Mouse (Mus musculus): ENCODE measurements around the gene Chd8. TPM values are rescaled to one million over a fixed set of nuclear protein-coding genes. Genes with fewer than 3 reads are reported as not detected.

Gene Chd8
- polyA plus RNA-seq, 1 experiment from 2014 or later = 17.6 TPM

DNA sequence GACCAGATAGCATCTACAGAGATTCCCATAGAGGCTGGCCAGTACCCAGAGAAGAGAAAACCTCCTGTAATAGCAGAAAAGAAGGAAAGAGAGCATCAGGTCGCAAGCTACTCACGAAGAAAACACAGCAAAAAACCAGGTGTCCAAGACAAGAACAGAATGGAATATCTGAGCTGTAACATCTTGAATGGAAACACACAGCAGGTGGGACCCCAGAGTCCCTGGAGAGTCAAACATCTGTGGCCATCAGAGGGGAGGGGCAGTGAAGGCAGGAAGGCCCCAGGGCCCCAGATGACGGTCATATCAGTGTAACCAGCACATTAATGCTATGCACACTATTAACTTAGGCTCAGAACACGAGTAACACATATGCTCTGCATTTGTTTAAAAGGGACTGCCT, 107.7 kb downstream of the Chd8 start:
- Histone ChIP-seq H3K4me1 (no peaks in the 10 kb centered on the region), H3K36me3 (no peaks in the 10 kb centered on the region)
- no peak for ATAC-seq (ENCODE audit: extremely low read depth, insufficient number of reproducible peaks, low FRiP score, low TSS enrichment)

More for the DNA sequence above, 107.7 kb downstream of the Chd8 start:
- no peak overlapping the region for H3K27ac ChIP-seq (replicated peaks)
- H3K27me3 ChIP-seq (replicated peaks) = no peaks in the 10 kb centered on the region
- H3K4me2 ChIP-seq = no peak overlapping the region
- H3K9me3 ChIP-seq = no peaks in the 10 kb centered on the region
- no peak overlapping the region for H3K9ac ChIP-seq
- WGBS = 63% methylated on average over 4 of the region's 4 CpGs
- no peak overlapping the region for H3K4me3 ChIP-seq

Other genes with a start within 250 kb of the Chd8 start
- 0.43 and 1.1 TPM in 2 replicates for gene Tmem253, start 242.1 kb downstream of the Chd8 start, polyA plus RNA-seq (2015; fragmentation: Nextera tagmentation; extraction: Ambion mirVana)
- 14.5 and 15.6 TPM in 2 replicates for gene Zfp219, start 237.0 kb downstream of the Chd8 start, polyA plus RNA-seq (2015; fragmentation: Nextera tagmentation; extraction: Ambion mirVana)
- gene Olfr221, start 215.3 kb downstream of the Chd8 start, polyA plus RNA-seq (2015; fragmentation: Nextera tagmentation; extraction: Ambion mirVana) = not detected in 2 replicates
- gene Hnrnpc, start 153.8 kb downstream of the Chd8 start, polyA plus RNA-seq (2015; fragmentation: Nextera tagmentation; extraction: Ambion mirVana) = 340 and 392 TPM in 2 replicates
- gene Rpgrip1, start 147.1 kb downstream of the Chd8 start, polyA plus RNA-seq (2015; fragmentation: Nextera tagmentation; extraction: Ambion mirVana) = 37.7 and 38.8 TPM in 2 replicates
- 28.0 and 29.8 TPM in 2 replicates for gene Supt16, start 60.4 kb downstream of the Chd8 start, polyA plus RNA-seq (2015; fragmentation: Nextera tagmentation; extraction: Ambion mirVana)
- gene Tox4, start 21.4 kb upstream of the Chd8 start, polyA plus RNA-seq (2015; fragmentation: Nextera tagmentation; extraction: Ambion mirVana) = 32.6 and 40.4 TPM in 2 replicates
- 13.9 and 16.7 TPM in 2 replicates for gene Rab2b, start 21.8 kb upstream of the Chd8 start, polyA plus RNA-seq (2015; fragmentation: Nextera tagmentation; extraction: Ambion mirVana)
- gene Mettl3, start 47.3 kb upstream of the Chd8 start, polyA plus RNA-seq (2015; fragmentation: Nextera tagmentation; extraction: Ambion mirVana) = 27.9 and 28.2 TPM in 2 replicates
- gene Sall2, start 71.0 kb upstream of the Chd8 start, polyA plus RNA-seq (2015; fragmentation: Nextera tagmentation; extraction: Ambion mirVana) = 7.3 and 8.3 TPM in 2 replicates
- gene Olfr1513, start 98.6 kb upstream of the Chd8 start, polyA plus RNA-seq (2015; fragmentation: Nextera tagmentation; extraction: Ambion mirVana) = not detected in 2 replicates
- not detected in 2 replicates for gene Olfr1512, start 121.4 kb upstream of the Chd8 start, polyA plus RNA-seq (2015; fragmentation: Nextera tagmentation; extraction: Ambion mirVana)
- gene Olfr1511, start 139.6 kb upstream of the Chd8 start, polyA plus RNA-seq (2015; fragmentation: Nextera tagmentation; extraction: Ambion mirVana) = not detected in 2 replicates
- not detected in 2 replicates for gene Olfr1510, start 156.6 kb upstream of the Chd8 start, polyA plus RNA-seq (2015; fragmentation: Nextera tagmentation; extraction: Ambion mirVana)
- gene Olfr1509, start 185.2 kb upstream of the Chd8 start, polyA plus RNA-seq (2015; fragmentation: Nextera tagmentation; extraction: Ambion mirVana) = not detected in 2 replicates
- gene Olfr1508, start 209.7 kb upstream of the Chd8 start, polyA plus RNA-seq (2015; fragmentation: Nextera tagmentation; extraction: Ambion mirVana) = not detected in 2 replicates
- gene Olfr1507, start 238.0 kb upstream of the Chd8 start, polyA plus RNA-seq (2015; fragmentation: Nextera tagmentation; extraction: Ambion mirVana) = not detected in 2 replicates

Data from heart, embryonic 13.5 days (tissue).